Mouse (Mus musculus) urinary bladder, postnatal 25 days (tissue): Measurements from ENCODE around the gene Fam19a5.
A peak's percentile ranks its signal among the peaks of the same experiment; 100 is the strongest.

Source experiments
- DNase-seq: peaks from one replicate; pipeline ENCODE4 v3.0.0; 2022; ENCODE audit warnings: low spot score

The Fam19a5 gene

DNA sequence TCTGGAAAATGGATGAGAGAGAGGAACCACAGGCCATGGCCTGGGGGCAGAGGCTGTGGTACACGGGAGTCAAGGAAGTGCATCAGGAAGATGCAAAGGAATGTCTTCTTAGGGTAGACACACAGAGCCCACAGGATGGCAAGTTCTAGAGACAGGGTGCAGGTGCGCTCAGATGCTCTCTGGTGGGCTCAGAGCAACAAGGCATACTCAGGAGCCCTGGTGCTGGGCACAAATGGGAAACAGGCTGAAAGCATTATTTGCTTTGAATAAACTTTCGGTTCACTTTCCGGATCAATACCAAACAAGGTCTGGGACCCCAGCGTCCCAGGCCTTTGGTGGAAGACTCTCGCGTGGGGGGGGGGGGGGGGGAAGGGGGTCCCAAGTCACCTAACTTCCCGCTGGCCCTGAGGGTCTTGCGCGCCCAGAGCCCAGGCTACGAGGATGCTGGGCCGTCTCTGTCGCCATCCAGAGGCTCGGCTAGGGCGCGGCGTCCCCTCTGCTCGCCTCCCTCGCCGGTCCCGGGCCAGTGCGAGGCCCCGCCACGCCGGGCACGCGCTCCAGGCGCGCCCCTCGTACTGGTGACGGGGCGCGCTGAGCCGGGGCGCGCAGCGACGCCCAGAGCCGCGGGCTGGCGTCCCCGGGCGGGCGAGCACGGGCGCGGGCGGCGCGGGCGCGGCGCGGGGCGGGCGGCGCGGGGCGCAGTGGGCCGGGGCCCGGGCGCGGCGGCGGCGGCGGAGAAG is at the start of gene Fam19a5:
Gene Fam19a5 (plus strand): TSS at position 701 of the 740 bp plus-strand sequence.
- no peak for DNase-seq

DNA sequence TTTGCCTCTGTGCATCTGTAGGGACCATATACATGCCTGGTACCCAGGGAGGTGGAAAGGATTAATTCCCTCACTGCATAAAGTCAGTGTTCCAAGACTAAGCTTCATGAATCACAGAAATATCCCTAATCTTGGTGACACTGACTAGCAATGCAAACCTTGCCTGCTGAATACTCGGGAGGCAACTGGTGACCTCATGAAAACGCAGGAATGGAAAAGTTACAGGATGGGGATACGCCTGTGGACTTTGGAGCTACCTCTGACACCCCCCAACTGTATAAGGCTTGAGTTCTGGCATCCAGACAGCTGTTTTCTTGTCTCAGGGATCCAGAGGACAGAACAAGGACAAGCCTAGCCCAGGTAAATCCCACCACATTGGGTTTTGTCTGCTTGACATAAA is 42.4 kb upstream of the Fam19a5 start:
- no peak for DNase-seq

DNA sequence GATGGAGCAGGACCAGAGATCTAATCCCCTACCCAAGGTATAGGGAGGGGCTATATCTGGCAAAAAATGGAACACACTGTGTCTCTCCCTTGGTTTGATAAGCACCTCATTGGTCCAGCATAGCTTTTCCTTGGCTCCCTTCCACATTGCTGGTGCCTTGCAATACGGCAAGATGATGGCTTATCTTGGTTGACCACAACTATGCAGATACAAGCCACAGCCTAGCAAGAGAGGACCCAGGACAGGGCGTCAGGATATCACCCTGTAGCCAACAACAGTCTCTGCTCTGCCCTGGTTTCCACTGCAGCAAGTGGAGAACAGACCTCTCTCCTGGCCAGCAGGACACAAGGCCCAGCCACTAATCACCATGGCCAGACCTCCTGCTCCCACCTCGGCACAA is 36.8 kb upstream of the Fam19a5 start:
- DNase-seq, result no peak

DNA sequence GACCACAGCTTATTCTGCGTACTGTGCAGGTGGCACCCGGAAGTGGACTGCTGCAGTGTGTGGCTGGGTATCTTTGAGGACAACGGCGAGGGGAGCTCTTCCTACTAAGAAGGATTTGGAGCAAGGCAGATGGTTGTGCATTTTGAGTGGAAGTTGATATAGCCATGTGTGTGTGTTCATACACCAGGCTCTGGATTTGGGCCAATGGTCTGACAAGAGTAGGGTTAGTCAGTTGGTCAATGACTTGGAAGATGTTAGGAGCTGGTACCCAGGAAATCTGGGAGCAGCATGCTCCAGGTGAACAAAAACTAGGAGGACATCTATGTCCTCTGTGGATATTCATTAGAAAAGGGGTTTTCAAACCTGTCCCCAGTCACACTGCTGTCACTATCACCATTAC is 33.2 kb upstream of the Fam19a5 start:
- DNase-seq, result no peak

DNA sequence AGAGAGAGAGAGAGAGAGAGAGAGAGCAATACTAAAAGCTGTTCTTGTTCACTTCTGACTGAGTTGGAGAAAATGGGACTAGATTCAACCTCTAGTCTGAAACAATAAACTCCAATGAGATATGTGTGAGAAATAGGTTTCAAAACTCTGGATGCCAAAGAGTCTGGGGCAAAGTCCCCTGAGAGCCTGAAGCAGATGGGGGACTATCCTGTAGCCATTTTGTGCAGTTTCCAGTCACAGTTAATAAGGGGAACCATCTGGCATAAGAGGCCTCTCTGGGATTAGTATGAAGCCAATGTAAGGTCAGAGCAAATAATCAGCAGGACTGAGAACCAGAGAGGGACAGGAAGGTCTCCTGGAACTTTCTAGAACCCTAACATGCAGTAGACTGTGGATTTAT is 25.9 kb upstream of the Fam19a5 start:
- no peak for DNase-seq

DNA sequence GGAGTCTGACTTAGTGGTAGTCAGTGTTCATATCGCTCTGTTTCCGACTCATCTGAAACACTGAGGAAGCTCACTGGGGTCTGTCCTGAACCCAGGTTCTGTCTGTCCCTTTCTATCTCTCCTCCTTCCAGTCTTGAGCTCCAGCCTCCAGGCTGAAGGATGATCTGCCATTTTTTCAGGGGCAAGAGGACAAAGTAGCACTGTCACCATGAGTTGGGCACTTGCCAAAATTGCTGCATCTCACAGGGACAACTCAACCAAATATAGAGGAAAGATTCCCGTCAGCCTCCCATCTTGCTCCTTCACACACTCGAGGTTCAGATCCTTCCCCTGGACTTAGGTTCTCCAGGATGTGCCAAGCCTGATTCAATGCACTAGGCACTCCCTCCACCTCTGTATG is 14.8 kb upstream of the Fam19a5 start:
- DNase-seq, result no peak

DNA sequence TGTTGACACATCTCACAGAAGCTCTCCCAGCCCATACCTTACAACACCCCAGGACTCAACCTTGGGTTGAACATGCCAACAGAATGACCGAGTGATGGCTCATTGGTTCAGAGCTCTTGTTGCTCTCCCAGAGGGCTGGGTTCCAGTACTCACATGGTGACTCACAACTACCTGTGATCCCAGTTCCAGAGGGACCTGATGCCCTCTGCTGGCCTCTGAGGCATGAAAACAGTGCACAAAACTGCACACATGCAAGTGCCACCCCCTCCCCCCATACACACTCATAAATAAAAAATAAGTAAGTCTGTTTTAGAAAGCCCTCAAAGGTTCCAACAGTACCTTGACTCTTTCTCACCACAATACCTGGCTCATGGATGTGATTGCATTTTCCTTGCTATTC is 2.4 kb upstream of the Fam19a5 start:
- DNase-seq, result no peak

DNA sequence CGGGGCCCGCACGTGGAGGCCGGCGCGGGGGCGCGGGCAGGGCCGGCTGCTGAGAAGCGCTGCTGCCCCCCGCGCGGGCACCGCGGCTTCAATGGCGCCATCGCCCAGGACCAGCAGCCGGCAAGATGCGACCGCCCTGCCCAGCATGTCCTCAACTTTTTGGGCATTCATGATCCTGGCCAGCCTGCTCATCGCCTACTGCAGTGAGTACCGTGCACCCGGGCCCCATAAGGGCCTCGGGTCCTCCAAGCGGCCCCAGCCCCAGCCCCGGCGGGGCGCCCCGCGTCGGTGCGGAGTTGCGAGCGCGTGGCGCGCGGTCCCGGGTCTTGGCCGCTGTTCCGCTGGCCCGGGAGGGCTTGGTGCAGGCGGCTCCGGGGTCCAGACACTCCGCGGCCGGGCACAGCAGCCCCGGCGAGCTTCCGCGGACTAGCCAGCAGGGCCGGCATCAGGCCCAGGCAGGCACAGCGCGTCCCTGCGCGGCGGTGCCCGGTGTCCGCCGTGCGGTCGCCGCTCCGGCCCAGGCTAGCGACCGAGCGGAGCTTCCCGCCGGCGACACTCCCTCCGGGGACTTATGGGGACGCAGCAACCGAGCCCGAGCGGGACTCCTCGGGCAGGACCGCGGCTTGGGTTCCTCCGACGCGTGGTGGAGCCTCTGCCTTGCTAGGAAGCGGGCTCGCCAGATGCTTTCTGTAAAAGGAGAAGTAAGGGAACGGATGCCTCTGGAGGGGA is 466 bp downstream of the Fam19a5 start:
- peak; percentile 19 for DNase-seq

DNA sequence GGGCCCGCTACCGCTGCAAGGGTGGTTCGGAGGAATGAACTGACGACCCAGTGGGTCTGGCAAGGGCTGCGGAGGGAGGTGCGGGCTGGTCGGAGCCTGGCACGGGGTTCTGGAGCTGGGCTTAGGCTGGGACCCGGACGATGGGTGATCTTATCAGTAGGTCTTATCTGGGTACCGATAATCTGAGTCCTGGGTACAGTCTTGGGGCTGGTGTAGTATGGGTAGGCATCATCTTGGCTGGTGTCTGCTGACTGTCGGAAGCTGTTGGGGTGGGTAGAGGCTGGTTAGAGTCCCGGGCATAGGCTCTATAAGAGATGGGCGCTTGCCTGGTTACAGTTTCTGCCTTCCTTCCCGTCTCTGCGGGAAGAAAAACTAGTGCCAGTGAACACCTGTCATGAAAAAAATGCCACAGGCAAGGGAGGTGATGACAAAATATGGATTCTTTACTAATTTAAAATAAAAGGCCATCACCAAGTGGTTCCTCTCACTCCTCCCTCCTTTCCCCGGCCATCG is 1.1 kb downstream of the Fam19a5 start:
- DNase-seq, result no peak

DNA sequence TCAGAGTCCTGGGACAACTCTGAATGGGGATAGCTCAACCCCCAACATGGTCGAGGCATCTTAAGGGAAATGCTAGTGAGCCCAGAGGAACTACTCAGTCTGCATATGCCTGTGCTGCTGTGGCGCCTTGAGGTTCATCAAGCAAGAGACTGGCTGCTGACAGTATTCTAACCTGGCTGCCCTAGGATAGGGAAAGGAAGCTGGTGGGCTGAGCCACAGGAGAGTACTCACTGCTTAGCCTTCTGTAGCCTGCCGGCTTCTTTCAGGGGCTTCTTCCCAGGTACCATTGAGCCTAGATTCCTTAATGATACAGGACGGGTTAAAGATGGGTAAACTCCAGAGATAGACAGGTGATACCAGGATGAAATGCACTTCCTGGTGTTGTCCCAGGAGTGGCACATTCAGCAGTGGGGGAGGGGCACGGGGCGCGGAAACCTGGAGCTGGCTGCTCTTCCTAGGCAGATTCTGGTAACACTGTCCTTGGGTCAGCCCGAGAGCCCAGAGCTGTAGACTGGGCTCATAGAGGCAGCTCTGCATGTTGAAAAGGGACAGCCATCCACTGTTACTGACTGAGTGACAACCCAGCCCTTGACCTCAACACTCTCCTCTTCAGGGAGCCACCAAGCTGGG is 1.7 kb downstream of the Fam19a5 start:
- no peak for DNase-seq

DNA sequence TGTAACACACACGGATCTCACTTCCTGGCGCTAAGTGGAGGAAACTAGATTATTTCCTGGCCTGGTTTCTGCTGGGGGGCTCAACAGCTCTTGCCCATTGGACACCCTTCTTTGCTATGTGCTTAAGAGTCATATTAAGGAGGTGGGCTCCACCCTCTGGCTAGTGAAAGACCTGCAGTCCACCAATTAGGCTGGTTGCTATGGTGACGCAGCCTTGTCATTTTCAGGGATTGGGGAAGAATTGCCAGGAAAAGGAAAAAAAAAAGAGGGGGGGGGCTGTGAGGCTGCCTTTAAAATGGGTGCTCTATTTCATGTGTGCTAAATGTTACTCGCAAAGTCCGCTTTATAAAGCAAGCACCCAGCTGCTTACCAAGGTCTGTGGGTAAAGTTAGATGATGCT is 2.9 kb downstream of the Fam19a5 start:
- DNase-seq, result no peak

DNA sequence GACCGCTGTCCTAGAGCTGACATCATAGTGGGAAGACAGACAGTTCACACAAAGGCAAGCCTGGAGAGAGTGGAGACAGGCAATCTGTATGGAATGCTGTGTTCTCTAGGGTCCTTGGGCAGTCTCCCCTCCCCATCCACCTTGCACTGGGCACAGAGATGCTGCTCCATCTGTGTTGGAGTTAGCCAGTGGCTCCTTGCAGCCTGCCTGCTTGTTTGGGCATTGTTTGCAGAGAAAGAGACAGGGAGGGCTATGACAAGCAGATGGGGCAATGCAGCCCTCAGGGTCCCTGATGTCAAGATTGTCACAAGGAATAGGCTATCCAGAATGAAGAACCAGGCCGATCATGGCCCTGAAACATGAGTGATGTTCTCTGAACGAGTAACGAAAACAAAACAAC is 5.6 kb downstream of the Fam19a5 start:
- DNase-seq, result no peak

DNA sequence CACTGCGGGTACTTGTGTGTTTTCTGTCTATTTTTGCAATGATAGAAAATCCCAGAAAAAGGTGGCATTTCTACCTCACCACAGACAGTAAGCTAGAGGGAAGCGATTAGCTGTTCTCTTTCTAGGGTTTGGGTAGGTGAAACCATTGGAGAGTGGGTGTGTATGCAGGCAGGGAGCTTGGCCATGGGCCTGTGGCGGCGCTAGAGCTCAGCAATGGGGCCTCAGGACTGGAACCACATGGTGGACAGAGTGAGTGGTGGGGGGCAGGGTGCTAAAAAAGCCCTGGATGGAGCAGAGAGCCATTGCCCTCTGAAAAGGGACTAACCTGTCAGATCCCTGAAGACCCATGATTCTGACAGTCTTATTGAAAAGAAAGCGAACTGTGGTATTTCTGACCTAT is 6.7 kb downstream of the Fam19a5 start:
- no peak for DNase-seq

DNA sequence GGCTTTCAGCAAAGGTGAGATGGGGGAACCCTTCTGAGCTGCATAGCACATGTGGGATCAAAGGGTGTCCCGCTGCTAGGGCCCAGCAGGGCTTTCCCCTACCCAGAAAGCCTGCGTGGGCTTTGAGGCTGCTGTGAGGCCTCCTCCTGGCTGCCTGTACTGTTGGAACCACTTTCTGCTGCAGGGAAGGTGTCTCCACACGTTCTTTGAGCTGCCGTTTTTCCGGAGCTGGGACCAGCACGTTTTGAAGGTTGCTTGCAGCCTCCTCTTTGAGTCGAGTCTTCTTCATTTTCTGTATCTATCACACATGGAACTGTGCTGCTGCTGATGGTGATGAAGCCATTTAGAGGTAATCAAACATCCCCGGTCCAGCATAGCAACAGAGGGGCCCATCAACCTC is 7.5 kb downstream of the Fam19a5 start:
- DNase-seq, result no peak

DNA sequence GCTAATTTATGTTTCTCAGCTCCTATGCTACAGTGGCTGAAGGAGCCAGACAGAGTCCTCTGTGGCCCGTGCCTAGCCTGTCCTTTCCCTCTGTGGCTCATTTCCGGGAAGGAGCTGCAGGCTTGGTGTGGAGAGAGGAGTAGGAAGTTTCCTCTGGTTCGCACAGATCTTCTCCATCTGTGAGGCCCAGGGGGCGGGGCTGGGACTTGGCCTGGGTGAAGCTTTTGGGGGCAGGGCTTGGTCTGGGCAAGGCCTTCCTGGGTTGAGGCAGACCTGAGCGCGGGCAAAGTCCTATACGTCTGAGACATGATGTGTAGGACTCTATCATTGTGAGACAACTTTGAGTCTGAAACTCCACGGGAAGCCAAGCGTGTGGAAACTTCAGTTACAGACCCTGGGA is 11.7 kb downstream of the Fam19a5 start:
- DNase-seq, result no peak

DNA sequence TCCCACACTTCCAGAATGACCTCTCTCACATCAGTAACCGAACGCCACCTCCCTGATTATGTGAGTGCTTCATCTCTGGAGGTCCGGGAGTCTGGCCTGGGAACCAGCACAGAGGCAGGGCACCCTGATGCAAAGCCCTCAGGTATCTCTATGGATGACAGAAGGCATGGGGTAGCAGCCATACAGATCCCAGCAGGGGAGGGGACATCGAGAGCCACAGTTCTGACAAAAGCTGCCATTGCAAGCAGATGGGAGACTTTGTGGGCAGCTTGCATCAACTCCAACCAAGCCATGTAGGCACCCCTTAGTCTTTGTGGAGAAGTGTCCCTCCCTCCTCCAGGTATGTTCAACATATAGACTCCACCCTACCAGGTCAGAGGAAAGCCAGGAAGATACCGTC is 20.2 kb downstream of the Fam19a5 start:
- DNase-seq, result no peak

DNA sequence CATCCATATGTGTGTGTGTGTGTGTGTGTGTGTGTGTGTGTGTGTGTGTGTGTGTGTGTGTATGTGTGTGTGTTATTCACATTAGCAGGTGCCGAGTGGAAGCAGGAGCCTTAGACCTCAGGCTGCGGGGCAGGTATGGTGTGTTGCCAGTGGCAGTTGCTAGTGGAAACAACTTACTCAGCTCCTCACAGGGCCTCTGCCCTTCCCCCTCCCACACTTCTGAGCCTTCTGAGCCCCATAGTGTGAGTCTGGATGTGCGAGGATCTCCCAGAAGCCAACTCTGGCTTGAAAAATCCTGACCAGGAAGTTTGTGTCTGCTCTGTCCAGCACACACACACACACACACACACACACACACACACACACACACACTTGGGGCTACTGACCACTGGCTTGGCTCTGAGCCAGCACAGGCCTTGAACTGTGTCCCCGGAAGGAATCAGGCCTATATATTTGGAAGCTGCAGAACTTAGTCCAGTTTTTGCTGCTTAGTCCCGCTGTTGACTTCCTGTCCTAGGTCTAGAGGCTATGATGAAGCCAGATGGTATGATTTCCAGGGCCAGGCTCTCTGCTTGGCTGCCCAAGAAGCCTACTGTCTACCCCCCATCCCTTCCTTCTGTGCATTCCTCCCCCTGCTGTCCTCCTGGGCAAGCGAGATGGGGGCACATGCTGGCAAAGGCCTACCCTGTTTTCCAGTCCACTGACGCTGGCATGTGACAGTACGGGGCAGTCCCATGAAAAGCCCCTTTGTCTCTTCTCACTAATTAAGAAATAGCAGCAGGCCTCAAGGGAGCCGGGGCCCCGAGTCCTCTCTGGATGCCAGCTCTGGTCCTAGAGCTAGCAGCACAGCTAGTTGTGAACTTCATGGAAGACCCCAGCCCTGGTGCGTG is 22.2 kb downstream of the Fam19a5 start:
- no peak for DNase-seq

DNA sequence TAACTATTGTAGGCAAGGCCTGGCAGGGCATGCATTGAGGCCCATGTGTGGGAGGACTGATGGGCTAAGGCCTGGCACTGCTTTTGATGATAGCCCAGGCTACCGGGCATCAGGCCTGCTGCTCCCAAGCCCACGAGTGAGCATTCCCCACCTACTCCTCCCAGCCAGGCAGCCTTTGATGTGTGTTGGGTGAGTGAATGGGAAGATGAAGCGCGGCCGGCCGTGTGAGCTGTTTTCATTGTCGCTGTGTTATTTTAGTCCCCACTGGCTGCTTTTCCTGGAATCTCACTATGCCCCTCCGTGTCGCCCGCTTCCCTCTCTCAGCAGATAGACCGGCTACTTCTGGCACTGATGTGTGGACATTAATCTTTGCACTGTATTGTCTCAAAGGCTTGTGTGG is 26.1 kb downstream of the Fam19a5 start:
- no peak for DNase-seq

DNA sequence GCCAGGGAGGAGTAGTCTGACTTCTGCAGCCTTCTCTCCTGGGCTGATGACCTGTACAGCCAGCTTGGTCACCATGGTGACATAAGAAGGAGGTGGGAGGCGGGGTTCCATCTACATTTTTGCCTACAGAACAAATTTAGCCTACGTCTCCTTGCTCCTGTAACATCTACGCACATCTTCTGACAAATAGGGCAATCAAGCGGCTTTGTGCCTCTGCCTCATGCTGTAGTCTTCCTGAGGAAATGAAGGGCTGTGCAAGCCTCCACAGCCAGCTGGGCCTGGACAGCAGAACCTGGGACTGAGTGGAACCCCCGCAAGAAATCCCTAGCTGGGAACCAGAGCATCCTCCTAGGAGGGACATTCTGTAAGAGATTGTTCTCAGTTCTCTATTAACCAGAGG is 35.8 kb downstream of the Fam19a5 start:
- no peak for DNase-seq

DNA sequence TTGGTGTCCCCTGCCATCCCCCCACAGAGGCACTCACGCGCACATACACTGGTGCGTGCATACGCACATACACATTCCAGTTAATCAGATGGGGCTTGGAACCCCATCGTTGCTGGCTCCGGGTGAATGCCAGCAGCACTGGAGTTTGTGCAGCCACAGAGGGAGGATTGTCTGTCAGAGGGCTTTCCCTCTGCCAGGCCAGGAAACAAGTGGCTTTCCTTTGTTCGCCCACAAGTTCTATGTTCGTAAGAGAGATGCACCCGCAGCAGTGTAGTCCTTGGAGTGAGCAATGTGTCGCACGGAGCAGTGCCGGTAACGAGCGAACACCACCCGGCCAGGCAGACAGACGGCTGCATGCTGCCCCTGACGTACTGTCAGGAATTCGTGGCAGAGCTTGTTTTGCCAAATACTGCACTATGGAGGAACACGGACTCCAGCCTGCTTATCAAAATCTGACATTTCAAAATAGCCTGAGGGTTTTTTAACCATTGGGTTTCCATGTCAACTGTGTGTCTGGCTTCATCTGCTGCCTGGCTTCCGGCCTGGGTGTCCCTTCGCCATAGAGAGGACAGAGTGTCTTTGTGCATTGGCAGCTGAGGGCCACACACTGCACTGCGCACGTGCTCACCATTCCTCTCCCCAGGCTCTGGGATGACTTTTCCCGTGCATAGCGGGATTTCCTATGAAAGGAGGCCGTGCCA is 40.0 kb downstream of the Fam19a5 start:
- DNase-seq, result no peak

DNA sequence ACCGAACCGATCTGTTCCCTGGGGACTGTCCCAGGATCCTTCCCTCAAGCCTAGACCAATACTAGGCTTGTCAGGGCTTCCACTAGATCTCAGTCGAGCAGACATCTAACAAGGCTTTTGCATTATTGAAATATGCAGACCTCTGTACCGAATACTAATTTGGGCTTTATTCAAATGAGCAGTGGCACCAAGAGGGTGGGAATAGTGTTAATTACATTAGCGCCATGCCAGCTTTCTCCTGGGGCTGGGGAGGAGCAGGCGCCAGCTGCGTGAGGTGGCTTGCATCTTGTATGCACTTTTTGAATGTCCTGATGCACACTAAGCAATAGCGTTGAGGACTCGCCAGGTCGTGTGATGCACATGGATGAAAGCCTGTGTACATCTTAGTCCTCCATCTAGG is 46.9 kb downstream of the Fam19a5 start:
- no peak for DNase-seq

DNA sequence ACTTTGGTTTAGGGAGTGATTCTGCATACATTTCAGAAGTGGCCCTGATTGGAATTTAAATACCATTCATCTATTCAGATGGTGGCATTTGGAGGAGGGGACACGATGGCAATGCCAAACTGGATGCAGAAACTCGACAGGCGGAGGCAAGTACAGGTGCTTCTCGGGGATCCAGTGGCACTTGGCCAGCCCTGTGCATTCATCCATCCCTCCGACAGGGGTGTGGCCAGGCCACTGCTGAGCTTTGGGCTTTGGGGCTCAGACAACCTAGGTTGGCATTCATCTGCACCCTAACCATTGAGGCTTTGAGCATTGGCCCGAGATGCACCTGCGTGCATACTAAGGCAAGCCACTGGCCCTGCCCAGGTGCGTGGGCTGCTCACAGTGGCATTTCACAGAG is 52.6 kb downstream of the Fam19a5 start:
- no peak for DNase-seq
